Mouse (Mus musculus): ENCODE data around the gene Kcnq1. TPM values are rescaled to one million over a fixed set of nuclear protein-coding genes. Genes with fewer than 3 reads are reported as not detected.

Kcnq1 gene
- polyA plus RNA-seq, 1 experiment from 2014 or later = 13.4 TPM

GRCm38 (mm10) chr7:143174633-143175032, 68.5 kb downstream of the Kcnq1 start:
- 71% methylated on average over 6 of the region's 6 CpGs for WGBS
- H3K9me3 ChIP-seq (replicated peaks; ENCODE audit: low read length) = no peaks in the 10 kb centered on the region
- H3K36me3 ChIP-seq (ENCODE audit: insufficient read depth, low read length) = no peaks in the 10 kb centered on the region
- no peaks in the 10 kb centered on the region for H3K4me1 ChIP-seq (replicated peaks; ENCODE audit: insufficient read depth, low read length)
- ATAC-seq (replicated peaks; ENCODE audit: low FRiP score, low read depth) (no peak), DNase-seq (ENCODE audit: low spot score) (no peak)
- TF ChIP-seq CTCF (IDR thresholded peaks at IDR 0.05; ENCODE audit: low read depth) = no peak
- no peak overlapping the region for H3K4me2 ChIP-seq (ENCODE audit: low read length)
- no peak overlapping the region for H3K9ac ChIP-seq (ENCODE audit: low read depth, low read length)
- no peak overlapping the region for H3K4me3 ChIP-seq (replicated peaks; ENCODE audit: low read depth, low read length)
- no peaks in the 10 kb centered on the region for H3K27me3 ChIP-seq (ENCODE audit: insufficient read depth, low read length)
- H3K27ac ChIP-seq = no peak overlapping the region

GRCm38 (mm10) chr7:143178831-143179230, 72.7 kb downstream of the Kcnq1 start:
- Histone ChIP-seq H3K4me3 (replicated peaks; ENCODE audit: low read depth, low read length) (no peak overlapping the region), H3K36me3 (ENCODE audit: insufficient read depth, low read length) (no peaks in the 10 kb centered on the region), H3K27ac (no peak overlapping the region), H3K9me3 (replicated peaks; ENCODE audit: low read length) (no peaks in the 10 kb centered on the region), H3K4me1 (replicated peaks; ENCODE audit: insufficient read depth, low read length) (no peaks in the 10 kb centered on the region), H3K4me2 (ENCODE audit: low read length) (no peak overlapping the region), H3K27me3 (ENCODE audit: insufficient read depth, low read length) (no peaks in the 10 kb centered on the region), H3K9ac (ENCODE audit: low read depth, low read length) (no peak overlapping the region)
- TF ChIP-seq CTCF (IDR thresholded peaks at IDR 0.05; ENCODE audit: low read depth) = no peak
- DNase-seq (ENCODE audit: low spot score) (no peak), ATAC-seq (replicated peaks; ENCODE audit: low FRiP score, low read depth) (no peak)
- 64% methylated on average over 2 of the region's 2 CpGs for WGBS

GRCm38 (mm10) chr7:143180761-143181160, 74.6 kb downstream of the Kcnq1 start:
- Histone ChIP-seq H3K4me1 (replicated peaks; ENCODE audit: insufficient read depth, low read length) (no peaks in the 10 kb centered on the region), H3K27me3 (ENCODE audit: insufficient read depth, low read length) (no peaks in the 10 kb centered on the region), H3K9ac (ENCODE audit: low read depth, low read length) (no peak overlapping the region), H3K4me2 (ENCODE audit: low read length) (no peak overlapping the region), H3K4me3 (replicated peaks; ENCODE audit: low read depth, low read length) (no peak overlapping the region), H3K36me3 (ENCODE audit: insufficient read depth, low read length) (no peaks in the 10 kb centered on the region), H3K27ac (no peak overlapping the region; the same call in 1 of the 2 replicates), H3K9me3 (replicated peaks; ENCODE audit: low read length) (no peaks in the 10 kb centered on the region)
- 0 out of 2 replicates have a peak, but pooled peaks have one; percentile 34 for ATAC-seq (replicated peaks; ENCODE audit: low FRiP score, low read depth)
- no peak for TF ChIP-seq CTCF (IDR thresholded peaks at IDR 0.05; ENCODE audit: low read depth)
- 17% methylated on average over 3 of the region's 3 CpGs for WGBS
- peak; percentile 43 for DNase-seq (ENCODE audit: low spot score)

- Histone ChIP-seq H3K4me3 (replicated peaks; ENCODE audit: low read depth, low read length) (no peak overlapping the region), H3K27ac (no peak overlapping the region), H3K9ac (ENCODE audit: low read depth, low read length) (no peak overlapping the region), H3K4me2 (ENCODE audit: low read length) (no peak overlapping the region), H3K36me3 (ENCODE audit: insufficient read depth, low read length) (no peaks in the 10 kb centered on the region), H3K9me3 (replicated peaks; ENCODE audit: low read length) (no peaks in the 10 kb centered on the region), H3K4me1 (replicated peaks; ENCODE audit: insufficient read depth, low read length) (no peaks in the 10 kb centered on the region), H3K27me3 (ENCODE audit: insufficient read depth, low read length) (no peaks in the 10 kb centered on the region)
- 90% methylated on average over 4 of the region's 4 CpGs for WGBS
- no peak for DNase-seq (ENCODE audit: low spot score)
- TF ChIP-seq CTCF (IDR thresholded peaks at IDR 0.05; ENCODE audit: low read depth) = no peak
- ATAC-seq (replicated peaks; ENCODE audit: low FRiP score, low read depth) = no peak
Observed at GRCm38 (mm10) chr7:143181311-143181710, 75.1 kb downstream of the Kcnq1 start.

- no peak overlapping the region for H3K4me3 ChIP-seq (replicated peaks; ENCODE audit: low read depth, low read length)
- no peak overlapping the region for H3K4me2 ChIP-seq (ENCODE audit: low read length)
- no peaks in the 10 kb centered on the region for H3K9me3 ChIP-seq (replicated peaks; ENCODE audit: low read length)
- H3K4me1 ChIP-seq (replicated peaks; ENCODE audit: insufficient read depth, low read length) = no peaks in the 10 kb centered on the region
- no peak for ATAC-seq (replicated peaks; ENCODE audit: low FRiP score, low read depth)
- 79% methylated on average over 6 of the region's 6 CpGs for WGBS
- TF ChIP-seq CTCF (IDR thresholded peaks at IDR 0.05; ENCODE audit: low read depth) = no peak
- DNase-seq (ENCODE audit: low spot score) = no peak
- H3K36me3 ChIP-seq (ENCODE audit: insufficient read depth, low read length) = no peaks in the 10 kb centered on the region
- H3K27ac ChIP-seq = no peak overlapping the region
- no peak overlapping the region for H3K9ac ChIP-seq (ENCODE audit: low read depth, low read length)
- no peaks in the 10 kb centered on the region for H3K27me3 ChIP-seq (ENCODE audit: insufficient read depth, low read length)
Observed at GRCm38 (mm10) chr7:143185506-143185905, 79.3 kb downstream of the Kcnq1 start.

GRCm38 (mm10) chr7:143186378-143186777, 80.2 kb downstream of the Kcnq1 start:
- Histone ChIP-seq H3K9ac (ENCODE audit: low read depth, low read length) (no peak overlapping the region), H3K4me3 (replicated peaks; ENCODE audit: low read depth, low read length) (no peak overlapping the region), H3K4me1 (replicated peaks; ENCODE audit: insufficient read depth, low read length) (no peaks in the 10 kb centered on the region), H3K27me3 (ENCODE audit: insufficient read depth, low read length) (no peaks in the 10 kb centered on the region), H3K9me3 (replicated peaks; ENCODE audit: low read length) (no peaks in the 10 kb centered on the region), H3K27ac (no peak overlapping the region), H3K36me3 (ENCODE audit: insufficient read depth, low read length) (no peaks in the 10 kb centered on the region), H3K4me2 (ENCODE audit: low read length) (no peak overlapping the region)
- WGBS = 84% methylated on average over 10 of the region's 10 CpGs
- no peak for TF ChIP-seq CTCF (IDR thresholded peaks at IDR 0.05; ENCODE audit: low read depth)
- DNase-seq (ENCODE audit: low spot score) (no peak), ATAC-seq (replicated peaks; ENCODE audit: low FRiP score, low read depth) (no peak)

GRCm38 (mm10) chr7:143187181-143187580, 81.0 kb downstream of the Kcnq1 start:
- DNase-seq (ENCODE audit: low spot score) (no peak), ATAC-seq (replicated peaks; ENCODE audit: low FRiP score, low read depth) (no peak)
- Histone ChIP-seq H3K4me1 (replicated peaks; ENCODE audit: insufficient read depth, low read length) (no peaks in the 10 kb centered on the region), H3K36me3 (ENCODE audit: insufficient read depth, low read length) (no peaks in the 10 kb centered on the region), H3K27me3 (ENCODE audit: insufficient read depth, low read length) (no peaks in the 10 kb centered on the region), H3K4me2 (ENCODE audit: low read length) (no peak overlapping the region), H3K27ac (no peak overlapping the region), H3K4me3 (replicated peaks; ENCODE audit: low read depth, low read length) (no peak overlapping the region), H3K9me3 (replicated peaks; ENCODE audit: low read length) (no peaks in the 10 kb centered on the region), H3K9ac (ENCODE audit: low read depth, low read length) (no peak overlapping the region)
- WGBS = 91% methylated on average over 3 of the region's 3 CpGs
- TF ChIP-seq CTCF (IDR thresholded peaks at IDR 0.05; ENCODE audit: low read depth) = no peak
